Mouse (Mus musculus) ES-Bruce4 (cell line): Measurements from ENCODE around the gene Olfr557. TPM values are rescaled to one million over a fixed set of nuclear protein-coding genes. Genes with fewer than 3 reads are reported as not detected.

Experiments
- H3K27ac ChIP-seq: 2 replicates; pipeline ENCODE4 v1.5.1; 2012; ENCODE audit warnings: low read length, inconsistent platforms; ENCODE audit not compliant: insufficient read depth
- H3K27me3 ChIP-seq: 2 replicates; pipeline ENCODE4 v1.6.1; 2012; ENCODE audit warnings: mild to moderate bottlenecking, low read length, inconsistent platforms; ENCODE audit not compliant: control insufficient read depth, poor library complexity, insufficient read depth, severe bottlenecking
- H3K36me3 ChIP-seq: 2 replicates; pipeline ENCODE4 v1.6.1; 2012; ENCODE audit warnings: inconsistent platforms, mild to moderate bottlenecking, low read length, moderate library complexity; ENCODE audit not compliant: control insufficient read depth, poor library complexity, insufficient read depth, severe bottlenecking
- H3K4me1 ChIP-seq: one replicate; pipeline ENCODE4 v1.8.1; 2011; ENCODE audit warnings: low read length; ENCODE audit not compliant: control insufficient read depth, insufficient read depth
- H3K4me3 ChIP-seq: 2 replicates; pipeline ENCODE4 v1.5.1; 2011; ENCODE audit warnings: low read depth, mild to moderate bottlenecking, low read length
- H3K9ac ChIP-seq: 2 replicates; pipeline ENCODE4 v1.6.1; 2012; ENCODE audit warnings: low read depth, mild to moderate bottlenecking, inconsistent platforms; ENCODE audit not compliant: poor library complexity, severe bottlenecking
- H3K9me3 ChIP-seq: replicated peaks from 2 replicates; pipeline ENCODE4 v1.6.1; 2012; ENCODE audit warnings: mild to moderate bottlenecking, low read length, inconsistent platforms; ENCODE audit not compliant: control insufficient read depth, poor library complexity, insufficient read depth, severe bottlenecking
- CTCF ChIP-seq: IDR thresholded peaks from one replicate; pipeline ENCODE4 v1.8.1; 2011; ENCODE audit warnings: low read depth, low read length
- EP300 ChIP-seq: IDR thresholded peaks from 2 replicates; pipeline ENCODE4 v1.6.1; 2011; ENCODE audit warnings: low read depth, low read length; ENCODE audit not compliant: insufficient read depth
- POLR2A ChIP-seq: IDR thresholded peaks from one replicate; pipeline ENCODE4 v1.8.1; 2011; ENCODE audit warnings: low read length; ENCODE audit not compliant: insufficient read depth
- polyA plus RNA-seq: library from polyadenylated mRNA; stranded (reverse); fragments of >200 nt; gene quantifications from 2 replicates; pipeline ENCODE4 v1.2.4, GENCODE M21; 2011; ENCODE audit warnings: low read depth; ENCODE audit not compliant: missing spikeins, insufficient read depth, insufficient read length

Gene Olfr557
- not detected in 2 replicates for polyA plus RNA-seq

DNA sequence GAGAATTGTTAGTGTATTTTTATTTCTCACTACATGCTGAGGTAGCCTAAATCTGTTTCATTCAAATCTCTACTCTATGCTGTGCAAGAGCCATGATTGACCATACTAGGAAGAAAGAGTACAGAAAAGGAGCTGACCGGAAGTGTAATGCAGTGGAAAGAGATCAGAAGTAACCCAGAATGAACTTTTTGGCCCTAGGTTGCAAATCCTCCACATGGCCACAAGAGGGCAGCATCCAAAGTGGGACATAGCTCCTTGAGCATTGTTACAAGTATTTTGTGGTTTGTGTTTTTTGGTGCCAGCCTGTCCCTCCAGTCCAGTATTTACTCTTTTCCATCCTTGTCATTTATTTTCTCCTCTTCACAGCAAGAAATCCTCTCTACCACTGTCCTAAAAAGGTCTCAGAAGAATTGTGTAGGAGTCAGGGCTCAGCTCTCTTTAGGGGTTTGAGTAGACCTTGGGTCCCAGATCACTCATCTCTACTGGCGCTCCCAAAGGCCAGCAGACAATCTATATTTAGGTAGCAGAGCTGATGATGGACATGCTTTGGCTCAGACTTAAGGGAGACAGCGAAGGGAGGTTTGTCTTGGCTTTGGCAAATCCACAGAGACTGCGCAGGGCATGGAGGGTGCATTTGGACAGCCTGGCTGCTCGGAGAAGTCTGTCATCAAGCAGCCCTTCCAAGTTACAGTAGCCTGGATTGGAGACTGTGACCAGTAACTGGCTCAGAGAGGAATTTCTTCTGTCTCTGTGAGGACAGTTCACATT lies at the start of gene Olfr557:
Olfr557 (plus strand) TSS at position 553 of the 768 bp plus-strand sequence.
- no peak within 1 kb of the TSS for H3K9ac ChIP-seq
- H3K4me3 ChIP-seq, result no peak within 1 kb of the TSS
- H3K4me1 ChIP-seq, result no peaks in the 10 kb centered on the region
- H3K9me3 ChIP-seq, result no peaks in the 10 kb centered on the region
- H3K27me3 ChIP-seq, result no peaks in the 10 kb centered on the region
- no peaks in the 10 kb centered on the region for H3K36me3 ChIP-seq
- no peak for TF ChIP-seq POLR2A
- peak; percentile 57 for TF ChIP-seq CTCF
- no peak within 1 kb of the TSS for H3K27ac ChIP-seq

DNA sequence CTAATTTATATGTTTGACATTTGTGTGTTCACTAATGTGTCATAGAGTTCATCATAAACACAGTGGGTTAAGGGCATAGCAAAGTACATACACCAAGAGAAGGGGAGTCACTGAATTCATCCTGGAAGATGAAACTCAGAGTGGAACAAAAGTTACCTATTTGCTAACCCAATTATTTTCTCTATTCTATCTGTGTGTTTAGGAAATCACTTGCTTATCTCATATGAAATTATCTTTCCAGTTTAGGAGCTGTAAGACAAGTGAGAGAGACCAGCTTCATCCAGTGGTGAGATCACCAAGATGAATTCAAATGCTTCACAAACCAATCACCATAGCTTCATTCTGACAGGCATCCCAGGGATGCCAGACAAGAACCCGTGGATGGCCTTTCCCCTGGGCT lies 37.2 kb upstream of the Olfr557 start, which contains the start of gene Olfr555:
Olfr555 (plus strand) TSS at position 301 of the 400 bp plus-strand sequence.
- TF ChIP-seq EP300 (no peak), CTCF (no peak), POLR2A (no peak)
- Histone ChIP-seq H3K27ac (no peak within 1 kb of the TSS), H3K36me3 (no peaks in the 10 kb centered on the region), H3K27me3 (no peaks in the 10 kb centered on the region), H3K4me1 (no peaks in the 10 kb centered on the region), H3K9ac (no peak within 1 kb of the TSS), H3K9me3 (no peaks in the 10 kb centered on the region), H3K4me3 (no peak within 1 kb of the TSS)

DNA sequence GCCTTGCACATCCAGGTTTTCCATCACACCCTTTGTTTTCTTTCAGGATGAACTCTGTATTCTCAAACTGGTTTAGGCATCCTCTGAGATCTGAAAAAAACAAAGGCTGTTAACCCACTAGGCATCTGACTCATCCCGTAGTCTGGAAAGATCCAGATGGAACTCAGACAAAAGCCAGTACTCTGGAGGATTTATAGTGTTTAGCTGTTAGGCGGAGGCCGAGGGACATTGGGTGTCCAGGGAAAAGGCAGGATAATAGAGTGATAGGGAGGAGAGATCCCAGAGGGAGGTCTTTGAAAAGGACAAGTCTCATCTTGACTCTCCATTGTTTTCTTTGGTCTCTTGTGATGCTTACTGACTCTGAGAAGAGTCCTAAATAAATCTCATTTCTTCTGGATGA lies 31.1 kb upstream of the Olfr557 start, which contains the start of gene Olfr556:
Olfr556 (plus strand) TSS at position 301 of the 400 bp plus-strand sequence.
- H3K9me3 ChIP-seq, result no peaks in the 10 kb centered on the region
- no peak within 1 kb of the TSS for H3K4me3 ChIP-seq
- H3K9ac ChIP-seq, result no peak within 1 kb of the TSS
- no peaks in the 10 kb centered on the region for H3K36me3 ChIP-seq
- no peaks in the 10 kb centered on the region for H3K4me1 ChIP-seq
- H3K27me3 ChIP-seq, result no peaks in the 10 kb centered on the region
- no peak within 1 kb of the TSS for H3K27ac ChIP-seq
- no peak for TF ChIP-seq POLR2A
- TF ChIP-seq EP300, result no peak
- no peak for TF ChIP-seq CTCF

DNA sequence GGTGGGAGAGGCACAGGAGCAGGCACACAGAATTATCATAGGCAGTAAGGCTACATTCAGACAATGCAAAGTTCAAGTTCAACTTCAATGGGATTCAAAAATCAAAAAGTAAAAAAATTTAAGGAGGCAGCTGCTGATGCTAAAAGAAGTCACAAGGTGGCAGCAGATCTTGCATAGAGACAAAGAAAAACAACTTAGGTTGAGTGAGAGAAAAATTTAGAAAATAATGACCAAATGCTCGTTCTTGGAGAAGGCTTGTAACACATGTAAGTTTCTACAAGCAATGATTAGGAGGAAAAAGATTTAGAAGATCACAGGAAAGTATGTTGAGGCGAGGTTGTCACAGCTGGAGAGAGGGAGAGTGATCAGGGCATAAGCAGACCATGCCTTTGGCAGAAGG lies 30.3 kb upstream of the Olfr557 start:
- no peaks in the 10 kb centered on the region for H3K36me3 ChIP-seq
- no peak overlapping the region for H3K4me3 ChIP-seq
- H3K27ac ChIP-seq, result no peak overlapping the region
- H3K27me3 ChIP-seq, result no peaks in the 10 kb centered on the region
- TF ChIP-seq EP300, result no peak
- no peak for TF ChIP-seq CTCF
- TF ChIP-seq POLR2A, result no peak
- H3K4me1 ChIP-seq, result no peaks in the 10 kb centered on the region
- no peak overlapping the region for H3K9ac ChIP-seq
- H3K9me3 ChIP-seq, result no peaks in the 10 kb centered on the region

DNA sequence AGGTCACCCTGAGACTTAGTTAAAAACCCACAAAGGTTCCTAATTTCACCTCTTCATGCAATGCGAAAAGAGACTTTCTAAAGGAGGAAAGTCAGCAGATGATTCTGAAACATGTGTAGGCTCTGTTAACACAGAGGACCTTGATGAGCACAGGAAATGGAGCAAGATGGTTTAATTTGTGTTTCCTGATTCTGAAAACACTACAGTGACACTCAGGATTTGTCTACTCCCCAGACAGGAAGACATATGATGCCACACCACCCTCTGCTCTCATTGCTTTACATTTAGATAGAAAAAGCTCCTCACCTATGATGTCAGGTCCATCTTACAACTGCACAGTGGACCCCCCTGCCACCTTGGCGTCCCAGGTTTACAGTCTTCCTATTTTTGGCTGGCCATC lies 19.5 kb upstream of the Olfr557 start:
- Histone ChIP-seq H3K36me3 (no peaks in the 10 kb centered on the region), H3K27ac (no peak overlapping the region), H3K9me3 (no peaks in the 10 kb centered on the region), H3K4me3 (no peak overlapping the region), H3K4me1 (no peaks in the 10 kb centered on the region), H3K9ac (no peak overlapping the region), H3K27me3 (no peaks in the 10 kb centered on the region)
- no peak for TF ChIP-seq CTCF
- TF ChIP-seq POLR2A, result no peak
- TF ChIP-seq EP300, result no peak

DNA sequence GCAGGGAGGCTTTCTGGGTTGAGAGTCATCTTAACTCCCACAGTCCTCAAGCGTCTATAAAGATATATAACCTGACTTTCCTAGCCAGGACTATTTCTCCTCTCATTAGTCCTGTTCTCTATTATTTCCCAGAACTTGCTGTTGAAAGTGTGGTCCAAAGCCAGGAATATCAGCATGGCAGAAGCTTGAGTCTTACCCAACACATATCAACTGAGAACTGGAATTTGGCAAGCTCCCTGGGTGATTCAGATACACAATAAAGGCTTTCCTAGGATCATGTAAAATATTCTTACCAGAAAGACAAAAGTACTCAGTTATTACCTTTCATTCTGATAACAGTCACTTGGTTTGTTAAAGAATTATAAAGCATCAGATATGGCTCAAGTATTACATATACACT lies 13.8 kb upstream of the Olfr557 start:
- Histone ChIP-seq H3K9me3 (no peaks in the 10 kb centered on the region), H3K27ac (no peak overlapping the region), H3K9ac (no peak overlapping the region), H3K4me3 (no peak overlapping the region), H3K4me1 (no peaks in the 10 kb centered on the region), H3K27me3 (no peaks in the 10 kb centered on the region; the same call in 1 of the 2 replicates), H3K36me3 (no peaks in the 10 kb centered on the region)
- TF ChIP-seq CTCF (no peak), POLR2A (no peak), EP300 (no peak)
